Mouse (Mus musculus) embryonic fibroblast, embryonic 13.5 days (primary cell): Measurements from ENCODE around the gene Pi4ka. TPM values are rescaled to one million over a fixed set of nuclear protein-coding genes. Genes with fewer than 3 reads are reported as not detected.

Source experiments
- H3K27ac ChIP-seq: 2 replicates; pipeline ENCODE4 v1.5.1; 2012; ENCODE audit warnings: low read length, control low read depth, inconsistent platforms; ENCODE audit not compliant: insufficient read depth
- H3K4me1 ChIP-seq: 2 replicates; pipeline ENCODE4 v1.6.1; 2011; ENCODE audit warnings: low read length; ENCODE audit not compliant: control insufficient read depth, insufficient read depth
- H3K4me3 ChIP-seq: 2 replicates; pipeline ENCODE4 v1.5.1; 2011; ENCODE audit warnings: mild to moderate bottlenecking, control low read depth, low read length; ENCODE audit not compliant: insufficient read depth
- CTCF ChIP-seq: IDR thresholded peaks from 2 replicates; pipeline ENCODE4 v1.5.1; 2011; ENCODE audit warnings: mild to moderate bottlenecking, control low read depth, low read length, moderate library complexity, borderline replicate concordance; ENCODE audit not compliant: insufficient read depth
- POLR2A ChIP-seq: IDR thresholded peaks from 2 replicates; pipeline ENCODE4 v1.6.1; 2011; ENCODE audit warnings: low read depth, mild to moderate bottlenecking, control low read depth, low read length, moderate library complexity
- polyA plus RNA-seq: library from polyadenylated mRNA; stranded (reverse); fragments of >200 nt; gene quantifications from 2 replicates; pipeline ENCODE4 v1.2.4, GENCODE M21; 2011; ENCODE audit warnings: low read depth; ENCODE audit not compliant: missing spikeins, insufficient read length

Gene Pi4ka
- polyA plus RNA-seq, 1 experiment: 59.3 TPM

GRCm38 (mm10) chr16:17402855-17403254 is 3.3 kb downstream of the Pi4ka start:
- H3K4me3 ChIP-seq: no peak overlapping the region
- H3K27ac ChIP-seq: no peak overlapping the region
- no peak for TF ChIP-seq CTCF
- TF ChIP-seq POLR2A: no peak
- H3K4me1 ChIP-seq: peaks cover 7% of the 10 kb centered on the region; the same call in 1 of the 2 replicates

DNA sequence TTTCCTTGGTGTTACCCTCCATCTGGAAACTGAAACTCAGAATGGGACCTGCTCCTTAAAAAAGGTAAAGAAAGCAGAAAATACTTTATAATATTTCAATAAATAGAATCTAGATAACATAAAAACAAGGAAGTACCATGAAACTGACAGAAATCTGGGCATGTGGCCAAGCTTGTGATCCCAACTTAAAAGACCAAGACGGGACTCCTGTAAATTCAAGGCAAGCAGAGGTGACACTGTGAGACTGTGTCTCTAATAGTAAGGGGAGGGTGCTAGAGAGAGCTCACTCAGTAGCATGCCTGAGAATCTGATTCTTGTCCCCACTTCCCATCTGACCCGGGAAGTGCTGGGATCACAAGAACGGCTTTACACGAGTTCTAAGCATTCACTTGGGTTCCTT is 13.3 kb downstream of the Pi4ka start:
- Histone ChIP-seq H3K27ac (no peak overlapping the region), H3K4me1 (no peaks in the 10 kb centered on the region), H3K4me3 (no peak overlapping the region)
- no peak for TF ChIP-seq POLR2A
- no peak for TF ChIP-seq CTCF

DNA sequence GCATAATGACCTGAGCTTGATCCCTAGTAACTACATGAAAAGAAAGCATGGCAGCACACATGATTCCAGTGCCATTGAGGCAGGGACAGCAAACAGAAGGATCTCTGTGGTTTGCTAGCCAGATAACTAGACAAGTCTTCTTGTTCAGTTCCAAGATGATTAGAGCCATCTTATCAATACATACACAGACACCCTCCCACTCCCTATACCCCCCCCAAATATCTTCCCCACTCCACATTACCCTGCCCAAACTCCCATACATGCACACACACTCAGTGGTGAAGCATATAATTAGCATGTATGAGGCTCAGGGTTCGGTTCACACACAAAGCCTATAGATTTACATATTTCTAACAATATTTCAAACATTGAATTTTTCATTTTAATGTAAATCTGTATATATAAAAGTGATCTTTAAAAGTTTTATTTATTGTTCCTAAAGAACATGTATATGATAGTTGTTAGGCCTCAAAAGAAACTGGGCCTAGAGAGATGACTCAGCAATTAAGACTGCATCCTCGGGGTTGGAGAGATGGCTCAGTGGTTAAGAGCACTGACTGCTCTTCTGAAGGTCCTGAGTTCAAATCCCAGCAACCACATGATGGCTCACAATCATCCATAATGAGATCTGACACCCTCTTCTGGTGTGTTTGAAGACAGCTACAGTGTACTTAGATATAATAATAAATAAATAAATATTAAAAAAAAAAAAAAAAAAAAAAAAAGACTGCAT is 22.4 kb downstream of the Pi4ka start:
- Histone ChIP-seq H3K27ac (no peak overlapping the region), H3K4me3 (no peak overlapping the region), H3K4me1 (no peaks in the 10 kb centered on the region)
- no peak for TF ChIP-seq CTCF
- no peak for TF ChIP-seq POLR2A

- TF ChIP-seq CTCF: no peak
- no peak for TF ChIP-seq POLR2A
- no peak overlapping the region for H3K27ac ChIP-seq
- H3K4me1 ChIP-seq: no peaks in the 10 kb centered on the region
- no peak overlapping the region for H3K4me3 ChIP-seq
These were observed 23.8 kb downstream of the Pi4ka start for GRCm38 (mm10) chr16:17382306-17382705.

DNA sequence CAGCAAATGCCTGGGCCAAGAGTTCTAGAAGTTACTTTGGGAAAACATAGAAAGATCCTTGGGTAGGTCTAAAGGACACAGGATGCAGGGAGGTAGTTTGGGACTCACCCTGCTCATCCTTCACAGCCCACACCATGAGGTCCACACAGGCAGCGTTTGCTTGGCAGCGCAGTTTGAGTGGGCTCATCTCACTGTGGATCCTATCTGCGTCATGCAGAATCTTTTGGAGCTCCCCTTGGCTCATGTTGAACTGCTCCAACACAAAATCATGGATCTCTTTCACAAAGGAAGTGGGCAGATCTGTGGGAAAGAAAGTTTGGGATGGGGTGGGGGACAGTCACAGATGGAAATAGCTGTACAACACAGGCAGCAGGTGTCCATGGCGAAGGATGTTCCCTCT is 47.3 kb downstream of the Pi4ka start:
- no peak for TF ChIP-seq CTCF
- TF ChIP-seq POLR2A: no peak

DNA sequence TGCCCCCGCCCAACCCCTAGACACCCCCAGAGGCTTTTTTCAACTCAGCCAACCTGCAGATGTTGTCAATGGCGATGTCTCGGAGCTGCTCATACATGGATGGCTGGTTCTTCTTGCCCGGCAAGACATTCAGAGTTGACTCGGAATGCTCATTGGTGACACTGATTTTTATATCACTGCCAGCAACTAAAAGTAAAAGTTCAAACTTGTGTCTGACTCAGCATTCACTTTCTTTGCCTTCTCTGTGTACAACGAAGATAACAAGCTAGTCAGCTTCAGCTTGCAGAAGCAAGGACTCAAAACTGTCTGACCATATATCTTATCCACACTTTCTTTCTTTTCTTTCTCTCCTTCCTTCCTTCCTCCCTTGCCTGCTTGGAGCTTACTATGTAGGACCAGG is 50.1 kb downstream of the Pi4ka start:
- Histone ChIP-seq H3K27ac (no peak overlapping the region), H3K4me3 (no peak overlapping the region), H3K4me1 (no peaks in the 10 kb centered on the region)
- TF ChIP-seq CTCF (no peak), POLR2A (no peak)

More for the DNA sequence above, 47.3 kb downstream of the Pi4ka start:
- H3K4me1 ChIP-seq: no peaks in the 10 kb centered on the region
- no peak overlapping the region for H3K27ac ChIP-seq
- H3K4me3 ChIP-seq: no peak overlapping the region

- no peak for TF ChIP-seq CTCF
- no peak for TF ChIP-seq POLR2A
- no peak overlapping the region for H3K27ac ChIP-seq
These were observed 59.3 kb downstream of the Pi4ka start for GRCm38 (mm10) chr16:17346766-17347165.

GRCm38 (mm10) chr16:17345813-17346155 is 60.3 kb downstream of the Pi4ka start:
- Histone ChIP-seq H3K4me1 (no peaks in the 10 kb centered on the region), H3K4me3 (no peak overlapping the region), H3K27ac (no peak overlapping the region)
- TF ChIP-seq CTCF (no peak), POLR2A (no peak)

More at GRCm38 (mm10) chr16:17346766-17347165, 59.3 kb downstream of the Pi4ka start:
- H3K4me1 ChIP-seq: no peaks in the 10 kb centered on the region
- H3K4me3 ChIP-seq: no peak overlapping the region

GRCm38 (mm10) chr16:17345141-17345812 is 60.8 kb downstream of the Pi4ka start:
- Histone ChIP-seq H3K27ac (no peak overlapping the region), H3K4me1 (no peaks in the 10 kb centered on the region), H3K4me3 (no peak overlapping the region)
- no peak for TF ChIP-seq POLR2A
- TF ChIP-seq CTCF: no peak

GRCm38 (mm10) chr16:17341847-17342246 is 64.3 kb downstream of the Pi4ka start:
- TF ChIP-seq POLR2A (no peak), CTCF (no peak)
- Histone ChIP-seq H3K27ac (no peak overlapping the region), H3K4me3 (no peak overlapping the region), H3K4me1 (no peaks in the 10 kb centered on the region)

GRCm38 (mm10) chr16:17340705-17341104 is 65.4 kb downstream of the Pi4ka start:
- Histone ChIP-seq H3K4me1 (no peaks in the 10 kb centered on the region), H3K4me3 (no peak overlapping the region), H3K27ac (no peak overlapping the region)
- TF ChIP-seq CTCF (no peak), POLR2A (no peak)
